Mouse (Mus musculus): ENCODE data around the gene Cnnm2. TPM values are rescaled to one million over a fixed set of nuclear protein-coding genes. Genes with fewer than 3 reads are reported as not detected.

Cnnm2 gene
- not detected in 2 replicates for polyA plus RNA-seq (2012; ENCODE audit: insufficient read depth, insufficient read length, low replicate concordance, missing spikeins)

DNA sequence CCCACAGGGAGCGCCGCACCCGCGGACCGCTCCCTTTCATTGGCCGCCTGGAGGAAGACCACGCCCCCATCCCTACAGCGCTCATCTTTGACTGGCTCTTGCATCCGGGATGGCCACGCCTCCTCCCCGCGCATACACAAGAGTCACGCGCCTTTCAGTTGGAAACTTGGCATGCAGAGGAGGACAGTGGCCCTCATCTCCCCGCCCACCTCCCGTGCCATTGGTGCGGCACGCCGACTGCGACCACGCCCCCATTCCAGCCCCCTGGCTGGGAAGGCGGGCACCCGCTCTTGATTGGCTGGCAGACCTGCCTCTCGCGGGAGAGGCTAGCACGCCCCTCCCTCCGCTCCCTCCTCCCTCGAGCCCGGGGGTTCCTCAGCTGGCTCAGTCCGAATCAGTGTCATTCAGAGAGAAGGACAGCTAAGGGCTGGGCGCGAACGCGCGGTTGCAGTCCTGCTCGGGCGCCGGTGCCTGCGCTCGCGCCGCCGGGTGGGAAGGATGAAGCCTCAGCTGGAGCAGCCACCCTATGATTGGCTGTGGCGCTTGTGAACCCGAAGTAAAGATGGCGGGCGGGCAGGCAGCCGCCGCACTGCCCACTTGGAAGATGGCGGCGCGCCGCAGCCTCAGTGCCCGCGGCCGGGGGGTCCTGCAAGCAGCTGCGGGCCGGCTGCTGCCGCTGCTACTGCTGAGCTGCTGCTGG lies at the start of gene Cnnm2:
Gene Cnnm2 (plus strand): TSS at position 350 of the 700 bp plus-strand sequence.
- WGBS = under 1% methylated on average over 59 of the region's 59 CpGs
- TF ChIP-seq CTCF (IDR thresholded peaks at IDR 0.05; ENCODE audit: insufficient read depth, low read depth, low read length) (no peak), POLR2A (IDR thresholded peaks at IDR 0.05; ENCODE audit: insufficient read depth, low read depth, low read length) (peak; percentile 78)
- Histone ChIP-seq H3K27ac (ENCODE audit: insufficient read depth, low read depth, low read length) (peak within 1 kb of the TSS; percentile 90), H3K4me3 (ENCODE audit: insufficient read depth, low read depth, low read length) (peak within 1 kb of the TSS; percentile 76), H3K4me1 (ENCODE audit: control insufficient read depth, insufficient read depth, low read length) (peaks cover 5% of the 10 kb centered on the region)

DNA sequence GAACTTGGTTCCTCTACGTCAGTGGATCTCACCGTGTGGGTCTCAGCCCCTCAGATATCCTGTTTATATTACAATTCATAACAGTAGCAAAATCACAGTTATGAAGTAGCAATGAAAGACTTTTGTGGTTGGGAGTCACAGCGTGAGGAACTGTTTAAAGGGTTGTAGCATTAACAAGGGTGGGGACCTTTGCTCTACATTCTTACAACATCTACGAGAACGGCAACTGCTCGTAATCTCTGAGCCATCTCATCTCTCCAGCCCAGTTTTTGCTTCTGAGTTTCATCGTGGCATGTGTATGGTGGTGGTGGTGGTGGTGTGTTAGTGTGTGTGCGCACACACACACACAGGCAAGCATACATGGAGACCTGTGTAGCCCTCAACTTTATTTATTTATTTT lies 47.2 kb upstream of the Cnnm2 start:
- H3K4me1 ChIP-seq (ENCODE audit: control insufficient read depth, insufficient read depth, low read length) = no peaks in the 10 kb centered on the region
- TF ChIP-seq CTCF (IDR thresholded peaks at IDR 0.05; ENCODE audit: insufficient read depth, low read depth, low read length) (no peak), POLR2A (IDR thresholded peaks at IDR 0.05; ENCODE audit: insufficient read depth, low read depth, low read length) (no peak)
- 96% methylated on average over 8 of the region's 8 CpGs for WGBS

GRCm38 (mm10) chr19:46715016-46715415 lies 46.4 kb upstream of the Cnnm2 start:
- H3K4me3 ChIP-seq (ENCODE audit: insufficient read depth, low read depth, low read length) = no peak overlapping the region
- H3K4me1 ChIP-seq (ENCODE audit: control insufficient read depth, insufficient read depth, low read length) = no peaks in the 10 kb centered on the region
- no peak overlapping the region for H3K27ac ChIP-seq (ENCODE audit: insufficient read depth, low read depth, low read length)
- 91% methylated on average over 8 of the region's 8 CpGs for WGBS
- no peak for TF ChIP-seq POLR2A (IDR thresholded peaks at IDR 0.05; ENCODE audit: insufficient read depth, low read depth, low read length)
- TF ChIP-seq CTCF (IDR thresholded peaks at IDR 0.05; ENCODE audit: insufficient read depth, low read depth, low read length) = no peak

More for the DNA sequence above, 47.2 kb upstream of the Cnnm2 start:
- H3K27ac ChIP-seq (ENCODE audit: insufficient read depth, low read depth, low read length) = no peak overlapping the region
- no peak overlapping the region for H3K4me3 ChIP-seq (ENCODE audit: insufficient read depth, low read depth, low read length)

GRCm38 (mm10) chr19:46718150-46718549 lies 43.2 kb upstream of the Cnnm2 start:
- Histone ChIP-seq H3K27ac (ENCODE audit: insufficient read depth, low read depth, low read length) (no peak overlapping the region), H3K4me3 (ENCODE audit: insufficient read depth, low read depth, low read length) (no peak overlapping the region), H3K4me1 (ENCODE audit: control insufficient read depth, insufficient read depth, low read length) (no peaks in the 10 kb centered on the region)
- TF ChIP-seq CTCF (IDR thresholded peaks at IDR 0.05; ENCODE audit: insufficient read depth, low read depth, low read length) (no peak), POLR2A (IDR thresholded peaks at IDR 0.05; ENCODE audit: insufficient read depth, low read depth, low read length) (no peak)
- 38% methylated on average over 4 of the region's 4 CpGs for WGBS

GRCm38 (mm10) chr19:46724411-46724810 lies 37.0 kb upstream of the Cnnm2 start:
- Histone ChIP-seq H3K4me3 (ENCODE audit: insufficient read depth, low read depth, low read length) (no peak overlapping the region), H3K27ac (ENCODE audit: insufficient read depth, low read depth, low read length) (no peak overlapping the region), H3K4me1 (ENCODE audit: control insufficient read depth, insufficient read depth, low read length) (no peaks in the 10 kb centered on the region)
- WGBS = 75% methylated on average over 11 of the region's 11 CpGs
- no peak for TF ChIP-seq CTCF (IDR thresholded peaks at IDR 0.05; ENCODE audit: insufficient read depth, low read depth, low read length)
- TF ChIP-seq POLR2A (IDR thresholded peaks at IDR 0.05; ENCODE audit: insufficient read depth, low read depth, low read length) = no peak

DNA sequence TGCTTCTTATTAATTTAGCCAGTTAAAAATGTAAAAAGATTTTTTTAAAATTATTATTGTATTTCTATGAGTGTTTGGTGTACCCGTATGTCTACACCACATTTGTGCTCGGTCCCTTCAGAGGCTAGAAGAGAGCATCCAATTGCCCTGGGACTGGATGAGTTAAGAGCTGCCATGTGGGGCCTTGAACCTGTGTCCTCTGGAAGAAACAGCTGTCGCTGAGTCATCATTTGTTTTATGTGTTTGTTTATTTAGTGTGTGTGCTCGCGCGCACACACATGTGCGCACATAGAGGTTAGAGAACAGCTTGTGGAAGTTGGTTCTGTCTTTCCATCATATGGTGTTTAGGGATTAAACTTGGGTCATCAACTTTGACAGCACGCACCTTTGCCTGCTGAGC lies 35.3 kb upstream of the Cnnm2 start:
- no peaks in the 10 kb centered on the region for H3K4me1 ChIP-seq (ENCODE audit: control insufficient read depth, insufficient read depth, low read length)
- TF ChIP-seq CTCF (IDR thresholded peaks at IDR 0.05; ENCODE audit: insufficient read depth, low read depth, low read length) (no peak), POLR2A (IDR thresholded peaks at IDR 0.05; ENCODE audit: insufficient read depth, low read depth, low read length) (no peak)
- no peak overlapping the region for H3K4me3 ChIP-seq (ENCODE audit: insufficient read depth, low read depth, low read length)
- 97% methylated on average over 8 of the region's 8 CpGs for WGBS
- H3K27ac ChIP-seq (ENCODE audit: insufficient read depth, low read depth, low read length) = no peak overlapping the region

DNA sequence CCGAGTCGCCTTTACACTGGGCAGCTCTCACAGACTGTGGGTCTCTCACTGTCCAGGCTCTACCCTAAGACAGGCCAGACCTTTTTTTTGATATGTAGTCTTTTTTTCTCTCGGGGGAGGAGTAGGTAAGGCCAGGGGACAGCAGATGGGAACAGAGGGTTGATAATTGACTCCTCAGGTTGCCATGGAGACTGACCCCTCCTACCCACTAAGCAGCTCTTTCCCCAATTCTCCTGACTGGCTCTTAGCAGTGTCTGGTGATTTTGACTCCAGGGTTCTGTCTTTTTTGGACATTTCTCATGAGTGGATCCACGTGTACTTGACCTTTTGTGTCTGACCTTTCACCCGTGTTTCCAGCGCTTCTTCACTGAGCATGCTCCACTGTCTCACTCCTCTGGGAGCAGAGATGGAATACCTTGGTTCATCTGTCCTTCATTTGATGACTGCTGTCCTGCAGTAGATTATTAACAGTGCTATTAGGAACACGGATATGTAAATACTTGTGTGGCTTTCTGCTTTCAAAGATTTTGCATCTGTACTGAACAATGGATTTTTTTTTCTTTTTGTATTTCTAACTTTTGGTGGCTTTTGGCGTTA lies 34.2 kb upstream of the Cnnm2 start:
- TF ChIP-seq CTCF (IDR thresholded peaks at IDR 0.05; ENCODE audit: insufficient read depth, low read depth, low read length) = no peak
- no peak for TF ChIP-seq POLR2A (IDR thresholded peaks at IDR 0.05; ENCODE audit: insufficient read depth, low read depth, low read length)

GRCm38 (mm10) chr19:46727945-46728540 lies 33.4 kb upstream of the Cnnm2 start:
- 88% methylated on average over 11 of the region's 11 CpGs for WGBS
- Histone ChIP-seq H3K4me1 (ENCODE audit: control insufficient read depth, insufficient read depth, low read length) (no peaks in the 10 kb centered on the region), H3K4me3 (ENCODE audit: insufficient read depth, low read depth, low read length) (no peak overlapping the region), H3K27ac (ENCODE audit: insufficient read depth, low read depth, low read length) (no peak overlapping the region)
- TF ChIP-seq CTCF (IDR thresholded peaks at IDR 0.05; ENCODE audit: insufficient read depth, low read depth, low read length) = no peak
- no peak for TF ChIP-seq POLR2A (IDR thresholded peaks at IDR 0.05; ENCODE audit: insufficient read depth, low read depth, low read length)

More for the DNA sequence above, 34.2 kb upstream of the Cnnm2 start:
- Histone ChIP-seq H3K4me1 (ENCODE audit: control insufficient read depth, insufficient read depth, low read length) (no peaks in the 10 kb centered on the region), H3K27ac (ENCODE audit: insufficient read depth, low read depth, low read length) (no peak overlapping the region), H3K4me3 (ENCODE audit: insufficient read depth, low read depth, low read length) (no peak overlapping the region)
- 54% methylated on average over 8 of the region's 8 CpGs for WGBS

- no peak overlapping the region for H3K27ac ChIP-seq (ENCODE audit: insufficient read depth, low read depth, low read length)
- no peak overlapping the region for H3K4me3 ChIP-seq (ENCODE audit: insufficient read depth, low read depth, low read length)
- 69% methylated on average over 3 of the region's 3 CpGs for WGBS
- no peaks in the 10 kb centered on the region for H3K4me1 ChIP-seq (ENCODE audit: control insufficient read depth, insufficient read depth, low read length)
- TF ChIP-seq CTCF (IDR thresholded peaks at IDR 0.05; ENCODE audit: insufficient read depth, low read depth, low read length) (no peak), POLR2A (IDR thresholded peaks at IDR 0.05; ENCODE audit: insufficient read depth, low read depth, low read length) (no peak)
Measured at GRCm38 (mm10) chr19:46728909-46729308, 32.5 kb upstream of the Cnnm2 start.

Measured in olfactory bulb, adult 2 months (tissue).